In the genomic region with DNA sequence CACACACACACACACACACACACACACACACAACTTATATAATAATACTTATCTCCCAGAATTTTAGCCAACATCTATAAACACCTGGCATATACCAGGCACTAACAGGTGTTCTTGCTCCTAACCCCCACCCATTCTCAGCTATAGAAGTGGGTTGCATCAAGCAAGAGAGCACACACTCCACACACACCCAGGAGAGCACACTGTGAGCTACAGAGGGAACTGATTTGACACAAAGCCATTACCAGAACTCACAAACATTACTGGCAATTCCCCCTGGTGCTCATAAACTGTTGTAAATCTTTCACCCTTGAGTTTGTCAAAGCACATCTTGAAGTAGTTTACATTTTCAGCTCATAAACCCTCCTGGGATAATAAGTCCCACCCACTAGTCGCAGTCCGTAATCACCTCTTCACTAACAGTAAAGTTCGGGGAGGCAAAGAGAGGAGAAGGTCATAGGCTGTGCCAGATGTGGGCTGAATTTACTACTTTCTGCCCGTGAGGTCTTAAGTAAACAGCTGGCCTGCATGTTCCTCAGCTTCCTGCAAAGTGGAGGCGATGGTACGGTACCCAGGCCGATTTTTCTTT, we compare ENCODE assay signal across 31 mouse cellular contexts.
DNase-seq lines count a peak whose midpoint lies in the region; ATAC-seq lines count a peak whose summit lies in the region.
"Had no signal": no experiment of that assay in that cellular context is flagged by ENCODE, and none has a peak within 500 bp of the region (broad histone marks: within the 10 kb centered on the region; RNA-seq: fewer than 3 reads in every experiment).

No protein-coding gene starts in this region.

- H3K36me3 ChIP-seq in embryonic facial prominence, embryonic 10.5 days (replicated peaks): no peaks in the 10 kb centered on the region
- H3K36me3 ChIP-seq in limb, embryonic 11.5 days (ENCODE audit: control insufficient read depth, insufficient read depth, low read length): no peaks in the 10 kb centered on the region
- H3K36me3 ChIP-seq in hindbrain, embryonic 12.5 days: no peaks in the 10 kb centered on the region
- H3K36me3 ChIP-seq: embryonic facial prominence, embryonic 12.5 days; heart, embryonic 13.5 days; liver, embryonic 12.5 days; midbrain, embryonic 10.5 days; neural tube, embryonic 12.5 days; stomach, embryonic 15.5 days had no signal

- H3K4me3 ChIP-seq in embryonic facial prominence, embryonic 10.5 days: no peak overlapping the region
- H3K4me3 ChIP-seq in limb, embryonic 11.5 days (ENCODE audit: low read depth, low read length): no peak overlapping the region
- H3K4me3 ChIP-seq in hindbrain, embryonic 12.5 days: no peak overlapping the region
- H3K4me3 ChIP-seq: embryonic facial prominence, embryonic 12.5 days; gastrocnemius, adult 2 months; heart, embryonic 13.5 days; liver, embryonic 12.5 days; midbrain, embryonic 10.5 days; neural tube, embryonic 12.5 days; stomach, embryonic 15.5 days had no signal

- H3K4me1 ChIP-seq in embryonic facial prominence, embryonic 10.5 days: peaks cover 11% of the 10 kb centered on the region; the same call in 1 of the 2 replicates
- H3K4me1 ChIP-seq in limb, embryonic 11.5 days (ENCODE audit: control insufficient read depth, insufficient read depth, low read length): no peaks in the 10 kb centered on the region
- no peaks in the 10 kb centered on the region for H3K4me1 ChIP-seq in hindbrain, embryonic 12.5 days
- H3K4me1 ChIP-seq: heart, embryonic 13.5 days; liver, embryonic 12.5 days; midbrain, embryonic 10.5 days; neural tube, embryonic 12.5 days; stomach, embryonic 15.5 days had no signal

- no peak overlapping the region for H3K9ac ChIP-seq in limb, embryonic 11.5 days (ENCODE audit: low read length)
- H3K9ac ChIP-seq in hindbrain, embryonic 12.5 days: no peak overlapping the region
- H3K9ac ChIP-seq: embryonic facial prominence, embryonic 12.5 days; heart, embryonic 13.5 days; liver, embryonic 12.5 days; liver, postnatal 0 days; neural tube, embryonic 12.5 days; stomach, embryonic 15.5 days had no signal

- whole genome bisulfite sequencing in embryonic facial prominence, embryonic 10.5 days: 58% methylated on average over 7 of the region's 7 CpGs
- WGBS in limb, embryonic 11.5 days: 6% methylated on average over 7 of the region's 7 CpGs
- 72% methylated on average over 7 of the region's 7 CpGs for WGBS in hindbrain, embryonic 12.5 days

- no peak overlapping the region for H3K4me2 ChIP-seq in limb, embryonic 11.5 days (ENCODE audit: low read depth, severe bottlenecking)
- H3K4me2 ChIP-seq in hindbrain, embryonic 12.5 days (replicated peaks): no peak overlapping the region
- H3K4me2 ChIP-seq: embryonic facial prominence, embryonic 12.5 days; heart, embryonic 13.5 days; liver, embryonic 12.5 days; neural tube, embryonic 12.5 days; stomach, embryonic 15.5 days had no signal

- no peak overlapping the region for H3K27ac ChIP-seq in embryonic facial prominence, embryonic 10.5 days (replicated peaks)
- no peak overlapping the region for H3K27ac ChIP-seq in limb, embryonic 11.5 days (replicated peaks; ENCODE audit: low read depth, low read length)
- no peak overlapping the region for H3K27ac ChIP-seq in hindbrain, embryonic 12.5 days
- H3K27ac ChIP-seq: embryonic facial prominence, embryonic 12.5 days; gastrocnemius, adult 2 months; heart, embryonic 13.5 days; hindbrain, postnatal 0 days; liver, embryonic 12.5 days; macrophage; midbrain, embryonic 10.5 days; neural tube, embryonic 12.5 days; stomach, embryonic 15.5 days had no signal

- no peaks in the 10 kb centered on the region for H3K9me3 ChIP-seq in embryonic facial prominence, embryonic 10.5 days
- no peaks in the 10 kb centered on the region for H3K9me3 ChIP-seq in limb, embryonic 11.5 days (ENCODE audit: control insufficient read depth, low read length)
- H3K9me3 ChIP-seq in hindbrain, embryonic 12.5 days (replicated peaks): no peaks in the 10 kb centered on the region
- H3K9me3 ChIP-seq: embryonic facial prominence, embryonic 12.5 days; heart, embryonic 13.5 days; liver, embryonic 12.5 days; midbrain, embryonic 10.5 days; neural tube, embryonic 12.5 days; stomach, embryonic 15.5 days had no signal

- H3K27me3 ChIP-seq in embryonic facial prominence, embryonic 10.5 days (replicated peaks; ENCODE audit: low read depth, poor library complexity, severe bottlenecking): no peaks in the 10 kb centered on the region
- H3K27me3 ChIP-seq in limb, embryonic 11.5 days (ENCODE audit: control insufficient read depth, insufficient read depth, low read length): peaks cover 34% of the 10 kb centered on the region
- H3K27me3 ChIP-seq in hindbrain, embryonic 12.5 days: no peaks in the 10 kb centered on the region
- H3K27me3 ChIP-seq: embryonic facial prominence, embryonic 12.5 days; heart, embryonic 13.5 days; liver, embryonic 12.5 days; neural tube, embryonic 12.5 days; stomach, embryonic 15.5 days had no signal

- DNase-seq in embryo, embryonic 10 days (ENCODE audit: low spot score): peak; percentile 7
- DNase-seq in embryo, embryonic 9.5 days (ENCODE audit: extremely low spot score): no peak
- DNase-seq in embryonic facial prominence, embryonic 10.5 days (ENCODE audit: low spot score): peak; percentile 9
- peak; percentile 69 for DNase-seq in limb, embryonic 11.5 days (ENCODE audit: low spot score)
- DNase-seq in yolk sac, embryonic 10.5 days (ENCODE audit: low spot score): peak; percentile 1
- DNase-seq in gastrocnemius, postnatal 4 days (ENCODE audit: low spot score in 2 of 2): no peak
- DNase-seq in ovary, adult 18-20 months (ENCODE audit: low spot score): no peak
- DNase-seq: adrenal gland, adult 8-10 months; cerebellum, adult 2 months; cerebellum, postnatal 25 days; gastrocnemius, adult 2 months; heart, postnatal 14 days; kidney, adult 8-10 months; kidney, postnatal 10 days; layer of hippocampus, postnatal 36 days; left cerebral cortex, postnatal 4 days; liver, postnatal 0 days; right cerebral cortex, postnatal 14 days had no signal

- ATAC-seq in limb, embryonic 11.5 days (ENCODE audit: insufficient number of reproducible peaks, low FRiP score, low TSS enrichment, low read depth): peak; percentile 86
- no peak for ATAC-seq in hindbrain, embryonic 12.5 days (ENCODE audit: low FRiP score)
- ATAC-seq: forebrain, embryonic 14.5 days; hindbrain, postnatal 0 days; intestine, embryonic 16.5 days; liver, embryonic 12.5 days; liver, postnatal 0 days; lung, postnatal 0 days; midbrain, embryonic 16.5 days had no signal

Comparison
In these comparisons a context has a peak if more than half of its experiments do, and no peak if none do; other contexts are left out.
1. DNase-seq: peak in embryo, embryonic 10 days (single experiment), embryonic facial prominence, embryonic 10.5 days (single experiment), limb, embryonic 11.5 days (single experiment) and yolk sac, embryonic 10.5 days (single experiment); none in embryo, embryonic 9.5 days (single experiment), gastrocnemius, postnatal 4 days (0 of 2) and ovary, adult 18-20 months (single experiment).